Mouse (Mus musculus) 416B (cell line): Measurements from ENCODE around the gene Atg16l2.
A peak's percentile ranks its signal among the peaks of the same experiment; 100 is the strongest.

Source experiments
- DNase-seq: peaks from one replicate; pipeline ENCODE4 v3.0.0; 2011; ENCODE audit warnings: low read depth

Gene Atg16l2

GRCm38 (mm10) chr7:101223501-101223900 is 78.5 kb downstream of the Atg16l2 start:
- no peak for DNase-seq

- DNase-seq: no peak
Measured at GRCm38 (mm10) chr7:101216724-101217123, 85.3 kb downstream of the Atg16l2 start.

- peak; percentile 28 for DNase-seq
Measured at GRCm38 (mm10) chr7:101213515-101214263, 88.4 kb downstream of the Atg16l2 start.
